Mouse (Mus musculus) fat pad, adult 2 months (tissue): ENCODE data around the gene Pogk.

Experiments used
- DNase-seq: peaks from one replicate; pipeline ENCODE4 v3.0.0-alpha.2; 2011; ENCODE audit warnings: low read depth, low spot score; ENCODE audit errors: extremely low read depth

Gene Pogk

GRCm38 (mm10) chr1:166409701-166410220, at the start of gene Pogk:
Gene Pogk (minus strand): TSS chr1:166409863.
- no peak for DNase-seq

- no peak for DNase-seq
Measured at GRCm38 (mm10) chr1:166441992-166442391, 32.3 kb upstream of the Pogk start.

GRCm38 (mm10) chr1:166439426-166439825, 29.8 kb upstream of the Pogk start:
- DNase-seq, result no peak

GRCm38 (mm10) chr1:166429809-166430431, 20.3 kb upstream of the Pogk start:
- DNase-seq, result no peak

GRCm38 (mm10) chr1:166429053-166429452, 19.4 kb upstream of the Pogk start:
- no peak for DNase-seq

- no peak for DNase-seq
Measured at GRCm38 (mm10) chr1:166412266-166412665, 2.6 kb upstream of the Pogk start.

GRCm38 (mm10) chr1:166411541-166411940, 1.9 kb upstream of the Pogk start:
- no peak for DNase-seq

GRCm38 (mm10) chr1:166409177-166409700, 424 bp downstream of the Pogk start:
- DNase-seq, result no peak

- no peak for DNase-seq
Measured at GRCm38 (mm10) chr1:166403846-166404245, 5.8 kb downstream of the Pogk start.

- no peak for DNase-seq
Measured at GRCm38 (mm10) chr1:166402003-166402402, 7.7 kb downstream of the Pogk start.

GRCm38 (mm10) chr1:166401455-166401854, 8.2 kb downstream of the Pogk start:
- DNase-seq, result no peak

GRCm38 (mm10) chr1:166396381-166396780, 13.3 kb downstream of the Pogk start:
- no peak for DNase-seq

GRCm38 (mm10) chr1:166395661-166396060, 14.0 kb downstream of the Pogk start:
- DNase-seq, result no peak

GRCm38 (mm10) chr1:166394770-166395169, 14.9 kb downstream of the Pogk start:
- DNase-seq, result no peak

- no peak for DNase-seq
Measured at GRCm38 (mm10) chr1:166391671-166392070, 18.0 kb downstream of the Pogk start.

- no peak for DNase-seq
Measured at GRCm38 (mm10) chr1:166389406-166390125, 20.1 kb downstream of the Pogk start.

GRCm38 (mm10) chr1:166388511-166388910, 21.2 kb downstream of the Pogk start:
- no peak for DNase-seq

GRCm38 (mm10) chr1:166385431-166385830, 24.2 kb downstream of the Pogk start:
- DNase-seq, result no peak

- DNase-seq, result no peak
Measured at GRCm38 (mm10) chr1:166384614-166385013, 25.0 kb downstream of the Pogk start.

- DNase-seq, result no peak
Measured at GRCm38 (mm10) chr1:166382626-166383025, 27.0 kb downstream of the Pogk start.

- no peak for DNase-seq
Measured at GRCm38 (mm10) chr1:166381821-166382220, 27.8 kb downstream of the Pogk start.

- DNase-seq, result no peak
Measured at GRCm38 (mm10) chr1:166381336-166381735, 28.3 kb downstream of the Pogk start.
